Mouse (Mus musculus) liver, adult 2 months (tissue): ENCODE results near the gene Nr2f6. TPM values are rescaled to one million over a fixed set of nuclear protein-coding genes. Genes with fewer than 3 reads are reported as not detected.

Experiments used
- DNase-seq: peaks from one replicate; pipeline ENCODE4 v3.0.0-alpha.2; 2011; ENCODE audit warnings: low read depth, low spot score; ENCODE audit errors: extremely low read depth
- H3K27ac ChIP-seq: fragments of 200-500 bp; replicated peaks from 2 replicates; pipeline ENCODE4 v1.5.1; 2012; ENCODE audit warnings: low read depth, mild to moderate bottlenecking, control low read depth, inconsistent platforms, low read length; ENCODE audit not compliant: insufficient read depth
- H3K27me3 ChIP-seq: fragments of 200-500 bp; 2 replicates; pipeline ENCODE4 v1.6.1; 2012; ENCODE audit warnings: mild to moderate bottlenecking, moderate library complexity, low read length, inconsistent platforms; ENCODE audit not compliant: control insufficient read depth, insufficient read depth
- H3K36me3 ChIP-seq: fragments of 200-500 bp; 2 replicates; pipeline ENCODE4 v1.6.1; 2012; ENCODE audit warnings: low read length, inconsistent platforms; ENCODE audit not compliant: control insufficient read depth, insufficient read depth
- H3K4me1 ChIP-seq: fragments of 200-500 bp; 2 replicates; pipeline ENCODE4 v1.6.1; 2011; ENCODE audit warnings: low read length; ENCODE audit not compliant: control insufficient read depth, insufficient read depth
- H3K4me3 ChIP-seq: fragments of 200-500 bp; 2 replicates; pipeline ENCODE4 v1.5.1; 2011; ENCODE audit warnings: low read depth, mild to moderate bottlenecking, control low read depth, low read length, moderate library complexity; ENCODE audit not compliant: insufficient read depth
- H3K79me2 ChIP-seq: fragments of 200-500 bp; 2 replicates; pipeline ENCODE4 v1.6.1; 2012; ENCODE audit warnings: inconsistent platforms, mild to moderate bottlenecking, low read length, moderate library complexity; ENCODE audit not compliant: control insufficient read depth, insufficient read depth
- H3K9ac ChIP-seq: fragments of 200-500 bp; 2 replicates; pipeline ENCODE4 v1.6.1; 2012; ENCODE audit warnings: low read depth, mild to moderate bottlenecking, control low read depth, inconsistent platforms, low read length
- CTCF ChIP-seq: fragments of 200-500 bp; IDR thresholded peaks from 2 replicates; pipeline ENCODE4 v1.5.1; 2011; ENCODE audit warnings: low read depth, low read length, control low read depth
- POLR2A ChIP-seq: fragments of 200-500 bp; IDR thresholded peaks from 2 replicates; pipeline ENCODE4 v1.6.1; 2011; ENCODE audit warnings: low read length, control low read depth; ENCODE audit not compliant: insufficient read depth; ENCODE audit errors: extremely low read depth
- WGBS: fragments of 180-500 bp; shearing (Covaris S2); methylation state at CpG from one replicate; pipeline ENCODE4 v1.1.7; 2018; 5-methylcytosine and 5-hydroxymethylcytosine counted together
- polyA plus RNA-seq: library from polyadenylated mRNA; depleted of rRNA; stranded (reverse); fragments of >200 nt; gene quantifications from 2 replicates; pipeline ENCODE4 v1.2.3, GENCODE M21; 2012
- total RNA-seq: library from RNA; depleted of rRNA; stranded (reverse); fragments of >200 nt; gene quantifications from 2 replicates; pipeline ENCODE4 v1.2.3, GENCODE M21; 2014

The Nr2f6 gene
- total and polyA plus RNA-seq, 2 experiments, result 73.9 to 319 TPM

DNA sequence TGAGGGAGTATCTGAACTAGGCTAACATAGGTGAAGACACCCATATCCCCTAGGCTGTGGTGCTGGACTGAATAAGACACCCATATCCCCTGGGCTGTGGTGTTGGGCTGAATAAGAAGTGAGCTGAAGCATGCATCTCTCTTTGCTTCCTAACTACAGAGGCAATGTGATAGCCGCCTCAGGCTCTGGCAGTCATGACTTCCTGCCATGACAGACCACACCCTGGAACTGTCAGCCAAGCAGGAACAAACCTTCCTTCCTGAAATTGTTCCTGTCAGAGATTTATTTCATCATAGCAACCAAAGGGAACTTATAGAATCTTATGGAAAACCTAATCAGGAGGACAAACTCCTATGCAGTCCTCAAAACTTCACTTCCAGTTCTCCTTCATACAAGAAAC is 6.5 kb upstream of the Nr2f6 start:
- peaks cover 9% of the 10 kb centered on the region; the same call in 1 of the 2 replicates for H3K4me1 ChIP-seq
- no peaks in the 10 kb centered on the region for H3K79me2 ChIP-seq
- TF ChIP-seq POLR2A (no peak), CTCF (no peak)
- no peak overlapping the region for H3K4me3 ChIP-seq
- H3K36me3 ChIP-seq, result no peaks in the 10 kb centered on the region
- H3K27ac ChIP-seq, result no peak overlapping the region
- peak; percentile 23 for DNase-seq
- H3K9ac ChIP-seq, result no peak overlapping the region
- no peaks in the 10 kb centered on the region for H3K27me3 ChIP-seq
- 56% methylated on average over 1 of the region's 1 CpGs for WGBS

DNA sequence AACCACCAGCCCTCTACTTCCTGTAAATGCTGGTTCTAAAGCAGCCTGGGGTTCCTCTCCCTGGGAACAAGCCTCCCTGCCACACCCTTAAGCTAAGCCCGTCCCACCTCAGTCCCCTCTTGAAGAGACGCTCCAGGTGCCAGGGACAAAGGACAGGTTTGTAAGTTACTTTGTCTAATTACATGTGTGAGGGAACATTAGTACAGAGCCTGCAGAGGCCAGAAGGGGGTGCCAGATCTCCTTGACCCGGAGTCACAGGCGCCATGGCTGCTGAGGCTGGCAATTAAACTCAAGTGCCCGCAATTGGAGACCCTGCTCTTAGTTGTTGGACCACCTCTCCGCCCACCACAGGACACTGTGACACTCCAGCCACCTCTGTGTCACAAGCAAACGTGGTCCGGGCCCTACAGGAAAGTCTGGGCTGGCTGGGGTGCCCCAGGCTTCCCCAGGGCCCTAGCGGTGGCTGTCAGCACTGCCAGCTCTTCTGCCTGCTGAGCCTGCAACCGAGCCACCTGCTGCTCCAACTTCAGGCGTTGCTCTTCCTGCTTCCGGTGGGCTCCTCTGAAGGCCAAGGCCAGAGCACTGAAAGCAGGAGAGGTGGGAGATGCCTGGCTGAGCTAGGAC is 3.6 kb upstream of the Nr2f6 start:
- H3K27ac ChIP-seq, result no peak overlapping the region
- no peak overlapping the region for H3K9ac ChIP-seq
- peaks cover 14% of the 10 kb centered on the region for H3K79me2 ChIP-seq
- H3K27me3 ChIP-seq, result no peaks in the 10 kb centered on the region
- no peaks in the 10 kb centered on the region for H3K36me3 ChIP-seq
- DNase-seq, result peak; percentile 31
- 89% methylated on average over 12 of the region's 12 CpGs for WGBS
- no peak for TF ChIP-seq POLR2A
- peak; percentile 61 for TF ChIP-seq CTCF
- H3K4me3 ChIP-seq, result no peak overlapping the region
- peaks cover 8% of the 10 kb centered on the region; the same call in 1 of the 2 replicates for H3K4me1 ChIP-seq

DNA sequence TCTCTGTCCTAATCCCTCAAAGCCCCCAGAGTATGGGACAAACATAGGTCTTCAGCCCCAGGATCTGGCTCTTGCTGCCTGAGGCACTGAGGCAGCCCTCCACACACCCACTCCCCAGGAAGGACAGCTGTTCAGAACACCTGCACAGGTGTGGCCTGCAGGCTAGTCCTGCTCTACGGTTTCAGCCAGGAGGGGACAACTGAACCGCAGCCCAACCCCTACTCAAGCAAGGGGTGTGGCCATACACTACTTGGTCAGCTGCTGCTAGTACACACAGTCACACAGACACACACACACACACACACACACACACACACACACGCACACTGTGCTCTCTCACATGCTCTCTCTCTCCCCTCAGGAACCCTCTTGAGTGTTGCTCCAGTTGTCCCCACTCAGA is 2.1 kb upstream of the Nr2f6 start:
- peak; percentile 57 for DNase-seq

DNA sequence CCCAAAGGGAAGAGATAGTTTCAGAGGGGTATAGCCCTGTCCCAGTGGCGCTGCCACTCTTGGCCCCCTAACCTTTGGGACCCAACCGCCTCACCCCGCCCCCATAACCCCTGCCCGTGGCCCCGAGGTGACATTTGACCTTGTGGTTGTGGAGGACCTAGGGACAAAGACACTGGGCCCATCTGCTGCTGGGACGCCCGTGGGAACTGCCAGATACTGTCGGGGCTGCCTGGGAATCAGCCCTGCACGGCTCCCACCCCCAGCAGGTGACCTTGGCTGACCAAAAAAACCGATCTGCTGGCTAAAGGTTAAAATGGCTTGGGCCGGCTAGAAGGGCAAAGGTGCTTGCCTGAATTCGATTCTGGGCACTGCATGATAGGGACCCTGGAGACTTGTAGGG is 1.6 kb upstream of the Nr2f6 start:
- Histone ChIP-seq H3K27me3 (no peaks in the 10 kb centered on the region), H3K36me3 (no peaks in the 10 kb centered on the region), H3K4me1 (peaks cover 17% of the 10 kb centered on the region), H3K4me3 (peak overlapping the region; percentile 21; the same call in 1 of the 2 replicates), H3K79me2 (peaks cover 31% of the 10 kb centered on the region), H3K27ac (peak overlapping the region; percentile 95), H3K9ac (peak overlapping the region; percentile 61)
- WGBS, result 9% methylated on average over 12 of the region's 12 CpGs
- DNase-seq, result peak; percentile 89
- peak; percentile 51; the same call in 1 of the 2 replicates for TF ChIP-seq POLR2A
- TF ChIP-seq CTCF, result no peak

More for the DNA sequence above, 2.1 kb upstream of the Nr2f6 start:
- H3K27ac ChIP-seq, result peak overlapping the region; percentile 95
- H3K4me3 ChIP-seq, result peak overlapping the region; percentile 1; the same call in 1 of the 2 replicates
- H3K9ac ChIP-seq, result peak overlapping the region; percentile 54
- peaks cover 12% of the 10 kb centered on the region for H3K4me1 ChIP-seq
- H3K36me3 ChIP-seq, result no peaks in the 10 kb centered on the region
- peaks cover 28% of the 10 kb centered on the region for H3K79me2 ChIP-seq
- 16% methylated on average over 3 of the region's 3 CpGs for WGBS
- TF ChIP-seq POLR2A (no peak), CTCF (no peak)
- H3K27me3 ChIP-seq, result no peaks in the 10 kb centered on the region

DNA sequence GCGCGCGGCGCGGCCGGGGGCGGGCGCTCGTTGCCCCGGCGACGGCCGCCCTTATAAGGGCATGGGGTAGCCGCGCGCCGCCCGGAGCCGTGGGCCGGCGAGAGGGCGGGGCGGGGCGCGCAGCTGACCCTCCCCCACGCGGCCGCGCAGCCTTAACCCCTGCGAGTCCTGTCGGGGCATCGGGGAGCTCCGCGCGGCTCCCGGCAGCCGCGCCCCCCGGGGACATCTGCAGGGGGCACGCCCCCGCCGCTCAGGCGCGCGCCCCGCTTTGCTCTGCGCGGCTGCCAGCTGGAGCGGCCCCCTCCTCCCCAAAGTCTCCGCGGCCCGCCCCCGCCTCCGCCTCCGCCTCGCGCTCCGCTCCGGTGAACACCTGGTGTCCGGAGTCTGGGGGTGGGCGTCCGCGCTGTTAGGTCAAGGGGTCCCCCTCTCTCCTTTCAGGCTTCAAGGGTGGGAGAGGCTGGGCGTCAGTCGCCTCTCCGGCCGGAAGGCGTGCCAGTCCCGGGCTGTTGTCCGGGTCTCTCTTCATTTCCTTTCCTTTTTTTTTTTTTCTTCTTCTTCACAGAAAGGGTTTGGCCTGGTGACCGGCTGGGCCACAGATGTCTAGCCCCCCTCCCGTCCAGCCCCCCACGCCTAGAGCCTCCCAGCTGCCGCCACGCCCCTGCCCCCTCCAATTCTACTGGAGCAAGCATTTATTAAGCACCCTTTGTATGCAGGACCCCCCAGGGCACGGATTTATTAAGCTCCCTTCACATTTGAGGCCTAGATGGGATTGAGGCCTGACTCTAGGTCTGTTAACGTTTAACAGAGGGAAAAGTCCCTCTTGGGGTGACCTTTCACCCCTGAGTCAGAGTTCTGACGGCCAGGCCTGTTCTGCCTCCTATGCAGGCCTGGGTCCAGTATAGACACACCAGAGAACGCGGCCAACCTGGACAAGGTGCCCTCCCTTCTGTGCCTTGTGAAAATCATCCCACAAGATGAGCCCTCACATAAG is 506 bp upstream of the Nr2f6 start:
- H3K27ac ChIP-seq, result peak overlapping the region; percentile 95
- peaks cover 2% of the 10 kb centered on the region; the same call in 1 of the 2 replicates for H3K36me3 ChIP-seq
- H3K9ac ChIP-seq, result peak overlapping the region; percentile 96
- DNase-seq, result peak; percentile 96
- WGBS, result under 1% methylated on average over 64 of the region's 80 CpGs
- TF ChIP-seq CTCF, result no peak
- TF ChIP-seq POLR2A, result peak; percentile 57
- H3K4me1 ChIP-seq, result peaks cover 21% of the 10 kb centered on the region
- peaks cover 34% of the 10 kb centered on the region for H3K79me2 ChIP-seq
- peak overlapping the region; percentile 96 for H3K4me3 ChIP-seq
- H3K27me3 ChIP-seq, result no peaks in the 10 kb centered on the region
